Mouse (Mus musculus): Measurements from ENCODE around the gene App.

DNA sequence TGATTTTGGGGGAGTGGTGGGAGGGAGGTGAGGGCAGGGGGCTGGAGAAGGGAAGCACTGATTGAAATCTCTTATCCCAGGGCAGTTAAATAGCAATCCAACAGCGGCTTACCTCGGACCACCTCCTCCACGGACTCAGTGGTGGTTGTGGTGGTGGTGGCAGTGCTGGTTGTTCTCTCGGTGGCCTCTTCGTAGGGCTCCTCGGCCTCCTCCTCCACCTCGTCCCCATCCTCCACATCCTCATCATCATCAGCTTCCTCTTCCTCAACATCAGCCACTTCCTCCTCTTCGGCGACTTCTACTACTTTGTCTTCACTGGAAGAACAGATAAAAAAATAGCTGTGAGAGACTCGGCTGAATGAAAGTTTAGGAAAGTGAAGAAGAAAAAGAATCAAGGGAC, 117.4 kb downstream of the App start:
- TF ChIP-seq POLR2A (IDR thresholded peaks at IDR 0.05; ENCODE audit: control insufficient read depth, extremely low read depth, insufficient read depth, low read length, poor library complexity), result no peak
- no peak for TF ChIP-seq CTCF (IDR thresholded peaks at IDR 0.05; ENCODE audit: borderline replicate concordance, control insufficient read depth, extremely low read depth, insufficient read depth, low read length, poor library complexity)

All from thymus, adult 2 months (tissue).